Mouse (Mus musculus) forebrain, embryonic 14.5 days (tissue): ENCODE data around the gene Ikbke. TPM values are rescaled to one million over a fixed set of nuclear protein-coding genes. Genes with fewer than 3 reads are reported as not detected.
A peak's percentile ranks its signal among the peaks of the same experiment; 100 is the strongest.
"Not testable (repeated sequence)": the region's sequence is repeated elsewhere in the genome, so short reads cannot be mapped to it uniquely, and the experiment has no call there.

Experiments
- ATAC-seq: fragments of 200-750 bp; cut with Nextera tagmentation; 2 replicates; pipeline ENCODE4 v1.8.0; 2017; ENCODE audit warnings: mild to moderate bottlenecking, moderate library complexity
- DNase-seq: peaks from one replicate; pipeline ENCODE4 v3.0.0-alpha.2; 2015; ENCODE audit warnings: low spot score
- H3K27ac ChIP-seq: fragments of 300-500 bp; sonication (generic); 2 replicates; pipeline ENCODE4 v1.5.1; 2014; ENCODE audit warnings: low read depth, mild to moderate bottlenecking, control low read depth, low read length, moderate library complexity
- H3K27me3 ChIP-seq: fragments of 300-500 bp; sonication (generic); replicated peaks from 2 replicates; pipeline ENCODE4 v1.6.1; 2014; ENCODE audit warnings: low read length, control low read depth, mixed read lengths; ENCODE audit not compliant: control insufficient read depth, insufficient read depth
- H3K36me3 ChIP-seq: fragments of 300-500 bp; sonication (generic); 2 replicates; pipeline ENCODE4 v1.6.1; 2014; ENCODE audit warnings: low read length, control low read depth; ENCODE audit not compliant: control insufficient read depth, insufficient read depth
- H3K4me1 ChIP-seq: fragments of 300-500 bp; sonication (generic); 2 replicates; pipeline ENCODE4 v1.6.1; 2014; ENCODE audit warnings: antibody characterized with exemption, low read length, control low read depth; ENCODE audit not compliant: control insufficient read depth, insufficient read depth
- H3K4me2 ChIP-seq: fragments of 300-500 bp; sonication (generic); 2 replicates; pipeline ENCODE4 v1.6.1; 2014; ENCODE audit warnings: mild to moderate bottlenecking, control low read depth, low read length
- H3K4me3 ChIP-seq: fragments of 300-500 bp; sonication (generic); 2 replicates; pipeline ENCODE4 v1.5.1; 2014; ENCODE audit warnings: low read depth, low read length, control low read depth
- H3K9ac ChIP-seq: fragments of 300-500 bp; sonication (generic); 2 replicates; pipeline ENCODE4 v1.6.1; 2014; ENCODE audit warnings: mild to moderate bottlenecking, low read length, control low read depth, moderate library complexity
- H3K9me3 ChIP-seq: fragments of 300-500 bp; sonication (generic); replicated peaks from 2 replicates; pipeline ENCODE4 v1.6.1; 2016; ENCODE audit warnings: low read length, control low read depth, mixed read lengths; ENCODE audit not compliant: control insufficient read depth
- WGBS: fragments of 180-500 bp; shearing (Covaris S2); extraction: QIAGEN DNeasy Blood & Tissue Kit; methylation state at CpG from one replicate; pipeline ENCODE4 v1.1.7; 2014; 5-methylcytosine and 5-hydroxymethylcytosine counted together
- polyA plus RNA-seq: library from polyadenylated mRNA; unstranded; fragments of >200 nt; fragmentation: Nextera tagmentation; extraction: Ambion mirVana; gene quantifications from 2 replicates; pipeline ENCODE4 v1.2.1, GENCODE M21; 2014

Gene Ikbke
- polyA plus RNA-seq: 0.29 and 0.72 TPM in 2 replicates

GRCm38 (mm10) chr1:131279456-131279776 lies at the start of gene Ikbke:
Gene Ikbke (minus strand): TSS chr1:131279606.
- no peak for ATAC-seq
- DNase-seq: no peak
- no peaks in the 10 kb centered on the region for H3K4me1 ChIP-seq
- no peak within 1 kb of the TSS for H3K27ac ChIP-seq
- H3K9me3 ChIP-seq: no peaks in the 10 kb centered on the region
- no peak within 1 kb of the TSS for H3K9ac ChIP-seq
- no peaks in the 10 kb centered on the region for H3K27me3 ChIP-seq
- 42% methylated on average over 4 of the region's 4 CpGs for WGBS
- H3K4me3 ChIP-seq: no peak within 1 kb of the TSS
- no peak within 1 kb of the TSS for H3K4me2 ChIP-seq
- no peaks in the 10 kb centered on the region for H3K36me3 ChIP-seq

- WGBS: 95% methylated on average over 1 of the region's 1 CpGs
- H3K27ac ChIP-seq, H3K4me1 ChIP-seq, H3K9ac ChIP-seq, DNase-seq, H3K9me3 ChIP-seq, ATAC-seq, H3K4me2 ChIP-seq, H3K27me3 ChIP-seq, H3K4me3 ChIP-seq: not testable (repeated sequence)
- H3K36me3 ChIP-seq: peaks cover 39% of the 10 kb centered on the region
These were observed 49.7 kb upstream of the Ikbke start for GRCm38 (mm10) chr1:131329093-131329492.

- 97% methylated on average over 1 of the region's 1 CpGs for WGBS
- ATAC-seq (no peak), DNase-seq (no peak)
- Histone ChIP-seq H3K36me3 (peaks cover 39% of the 10 kb centered on the region), H3K4me3 (no peak overlapping the region), H3K27ac (no peak overlapping the region), H3K27me3 (no peaks in the 10 kb centered on the region), H3K4me1 (no peaks in the 10 kb centered on the region), H3K9ac (no peak overlapping the region), H3K4me2 (no peak overlapping the region), H3K9me3 (no peaks in the 10 kb centered on the region)
These were observed 47.8 kb upstream of the Ikbke start for GRCm38 (mm10) chr1:131327167-131327566.

GRCm38 (mm10) chr1:131324816-131325463 lies 45.5 kb upstream of the Ikbke start:
- Histone ChIP-seq H3K27me3 (no peaks in the 10 kb centered on the region), H3K9ac (no peak overlapping the region), H3K4me3 (no peak overlapping the region), H3K4me2 (no peak overlapping the region), H3K27ac (no peak overlapping the region), H3K36me3 (peaks cover 29% of the 10 kb centered on the region), H3K4me1 (no peaks in the 10 kb centered on the region), H3K9me3 (no peaks in the 10 kb centered on the region)
- ATAC-seq (no peak), DNase-seq (no peak)
- WGBS: 87% methylated on average over 3 of the region's 3 CpGs

- Histone ChIP-seq H3K9me3 (no peaks in the 10 kb centered on the region), H3K27me3 (no peaks in the 10 kb centered on the region), H3K27ac (no peak overlapping the region), H3K4me3 (no peak overlapping the region), H3K4me1 (no peaks in the 10 kb centered on the region), H3K4me2 (no peak overlapping the region), H3K36me3 (peaks cover 46% of the 10 kb centered on the region), H3K9ac (no peak overlapping the region)
- ATAC-seq: no peak
- WGBS: 90% methylated on average over 3 of the region's 3 CpGs
- peak; percentile 18 for DNase-seq
These were observed 40.4 kb upstream of the Ikbke start for GRCm38 (mm10) chr1:131319598-131320330.

- H3K9me3 ChIP-seq: no peaks in the 10 kb centered on the region
- no peaks in the 10 kb centered on the region for H3K27me3 ChIP-seq
- no peak for DNase-seq
- no peaks in the 10 kb centered on the region for H3K4me1 ChIP-seq
- H3K36me3 ChIP-seq: peaks cover 45% of the 10 kb centered on the region
- no peak overlapping the region for H3K9ac ChIP-seq
- no peak overlapping the region for H3K4me2 ChIP-seq
- no peak for ATAC-seq
- H3K4me3 ChIP-seq: no peak overlapping the region
- WGBS: 98% methylated on average over 2 of the region's 2 CpGs
- H3K27ac ChIP-seq: no peak overlapping the region
These were observed 39.0 kb upstream of the Ikbke start for GRCm38 (mm10) chr1:131318397-131318796.

- Histone ChIP-seq H3K4me3 (no peak overlapping the region), H3K27me3 (no peaks in the 10 kb centered on the region), H3K36me3 (peaks cover 45% of the 10 kb centered on the region), H3K4me2 (no peak overlapping the region), H3K4me1 (no peaks in the 10 kb centered on the region), H3K9me3 (no peaks in the 10 kb centered on the region), H3K9ac (no peak overlapping the region), H3K27ac (no peak overlapping the region)
- ATAC-seq (no peak), DNase-seq (no peak)
- WGBS: 96% methylated on average over 5 of the region's 5 CpGs
These were observed 38.2 kb upstream of the Ikbke start for GRCm38 (mm10) chr1:131317625-131318024.

- ATAC-seq: no peak
- H3K9ac ChIP-seq: no peak overlapping the region
- no peak overlapping the region for H3K4me2 ChIP-seq
- no peak for DNase-seq
- H3K27me3 ChIP-seq: no peaks in the 10 kb centered on the region
- H3K36me3 ChIP-seq: peaks cover 42% of the 10 kb centered on the region
- no peaks in the 10 kb centered on the region for H3K9me3 ChIP-seq
- WGBS: 84% methylated on average over 3 of the region's 3 CpGs
- H3K4me3 ChIP-seq: no peak overlapping the region
- H3K4me1 ChIP-seq: no peaks in the 10 kb centered on the region
- no peak overlapping the region for H3K27ac ChIP-seq
These were observed 31.9 kb upstream of the Ikbke start for GRCm38 (mm10) chr1:131311284-131311683.

GRCm38 (mm10) chr1:131310237-131310818 lies 30.9 kb upstream of the Ikbke start:
- no peak overlapping the region for H3K27ac ChIP-seq
- DNase-seq (no peak), ATAC-seq (no peak)
- H3K9ac ChIP-seq: no peak overlapping the region
- no peaks in the 10 kb centered on the region for H3K4me1 ChIP-seq
- 92% methylated on average over 5 of the region's 5 CpGs for WGBS
- H3K9me3 ChIP-seq: no peaks in the 10 kb centered on the region
- H3K4me3 ChIP-seq: no peak overlapping the region
- no peak overlapping the region for H3K4me2 ChIP-seq
- H3K27me3 ChIP-seq: no peaks in the 10 kb centered on the region
- peaks cover 32% of the 10 kb centered on the region for H3K36me3 ChIP-seq
